Mouse (Mus musculus) thymus, adult 18-20 months (tissue): Measurements from ENCODE around the gene Hmgn2.
"Not testable (repeated sequence)": the region's sequence is repeated elsewhere in the genome, so short reads cannot be mapped to it uniquely, and the experiment has no call there.

ENCODE experiments used
- DNase-seq, 2 experiments: peaks; one replicate each; pipeline ENCODE4 v3.0.0; 2022; ENCODE audit warnings: mixed read lengths in 2 of 2

Hmgn2 gene

GRCm38 (mm10) chr4:133923743-133924142, 44.7 kb downstream of the Hmgn2 start:
- DNase-seq: no peak

GRCm38 (mm10) chr4:133918093-133918825, 50.2 kb downstream of the Hmgn2 start:
- not testable (repeated sequence) for DNase-seq
